Mouse (Mus musculus): ENCODE results near the gene Lrrc23. TPM values are rescaled to one million over a fixed set of nuclear protein-coding genes. Genes with fewer than 3 reads are reported as not detected.

Lrrc23 gene
- polyA plus RNA-seq, 1 experiment from 2014 or later: 0.26 TPM

GRCm38 (mm10) chr6:124770511-124770910 lies 9.0 kb downstream of the Lrrc23 start:
- DNase-seq (ENCODE audit: low spot score): no peak
- Histone ChIP-seq H3K27ac (peak overlapping the region; percentile 74), H3K27me3 (ENCODE audit: insufficient read depth, poor library complexity, severe bottlenecking) (peaks cover 71% of the 10 kb centered on the region), H3K4me1 (peaks cover 33% of the 10 kb centered on the region), H3K4me3 (no peak overlapping the region), H3K9me3 (no peaks in the 10 kb centered on the region), H3K36me3 (no peaks in the 10 kb centered on the region)
- 72% methylated on average over 15 of the region's 15 CpGs for WGBS

- H3K9me3 ChIP-seq: no peaks in the 10 kb centered on the region
- peak overlapping the region; percentile 71 for H3K4me3 ChIP-seq
- 29% methylated on average over 7 of the region's 7 CpGs for WGBS
- peaks cover 33% of the 10 kb centered on the region for H3K4me1 ChIP-seq
- peak overlapping the region; percentile 74 for H3K27ac ChIP-seq
- H3K27me3 ChIP-seq (ENCODE audit: insufficient read depth, poor library complexity, severe bottlenecking): peaks cover 71% of the 10 kb centered on the region
- DNase-seq (ENCODE audit: low spot score): no peak
- no peaks in the 10 kb centered on the region for H3K36me3 ChIP-seq
Measured at GRCm38 (mm10) chr6:124770013-124770412, 9.5 kb downstream of the Lrrc23 start.

GRCm38 (mm10) chr6:124769101-124769765 lies 10.3 kb downstream of the Lrrc23 start, which contains the start of gene Eno2:
Gene Eno2, minus strand, starts transcription at chr6:124769673.
- H3K4me3 ChIP-seq: peak within 1 kb of the TSS; percentile 71
- DNase-seq (ENCODE audit: low spot score): peak; percentile 86
- H3K9me3 ChIP-seq: no peaks in the 10 kb centered on the region
- H3K27ac ChIP-seq: peak within 1 kb of the TSS; percentile 74
- H3K4me1 ChIP-seq: peaks cover 33% of the 10 kb centered on the region
- under 1% methylated on average over 54 of the region's 54 CpGs for WGBS
- H3K27me3 ChIP-seq (ENCODE audit: insufficient read depth, poor library complexity, severe bottlenecking): peaks cover 69% of the 10 kb centered on the region
- H3K36me3 ChIP-seq: no peaks in the 10 kb centered on the region

GRCm38 (mm10) chr6:124768704-124769044 lies 10.9 kb downstream of the Lrrc23 start:
- Histone ChIP-seq H3K4me1 (peaks cover 33% of the 10 kb centered on the region), H3K27ac (0 out of 2 replicates have a peak overlapping the region, but pooled peaks have one; percentile 74), H3K36me3 (no peaks in the 10 kb centered on the region), H3K4me3 (peak overlapping the region; percentile 71), H3K27me3 (ENCODE audit: insufficient read depth, poor library complexity, severe bottlenecking) (peaks cover 66% of the 10 kb centered on the region), H3K9me3 (no peaks in the 10 kb centered on the region)
- no peak for DNase-seq (ENCODE audit: low spot score)
- 3% methylated on average over 9 of the region's 9 CpGs for WGBS

- Histone ChIP-seq H3K36me3 (no peaks in the 10 kb centered on the region), H3K4me1 (peaks cover 33% of the 10 kb centered on the region), H3K4me3 (peak overlapping the region; percentile 71), H3K9me3 (no peaks in the 10 kb centered on the region), H3K27me3 (ENCODE audit: insufficient read depth, poor library complexity, severe bottlenecking) (peaks cover 67% of the 10 kb centered on the region), H3K27ac (peak overlapping the region; percentile 13; the same call in 1 of the 2 replicates)
- WGBS: 19% methylated on average over 19 of the region's 19 CpGs
- no peak for DNase-seq (ENCODE audit: low spot score)
Measured at GRCm38 (mm10) chr6:124767920-124768703, 11.4 kb downstream of the Lrrc23 start.

GRCm38 (mm10) chr6:124767536-124767919 lies 12.0 kb downstream of the Lrrc23 start:
- Histone ChIP-seq H3K4me3 (no peak overlapping the region), H3K27me3 (ENCODE audit: insufficient read depth, poor library complexity, severe bottlenecking) (peaks cover 67% of the 10 kb centered on the region), H3K9me3 (no peaks in the 10 kb centered on the region), H3K36me3 (no peaks in the 10 kb centered on the region), H3K27ac (no peak overlapping the region), H3K4me1 (peaks cover 33% of the 10 kb centered on the region)
- no peak for DNase-seq (ENCODE audit: low spot score)
- WGBS: 29% methylated on average over 4 of the region's 4 CpGs

GRCm38 (mm10) chr6:124765951-124766350 lies 13.6 kb downstream of the Lrrc23 start:
- H3K36me3 ChIP-seq: no peaks in the 10 kb centered on the region
- no peak for DNase-seq (ENCODE audit: low spot score)
- no peaks in the 10 kb centered on the region for H3K9me3 ChIP-seq
- H3K4me3 ChIP-seq: no peak overlapping the region
- 76% methylated on average over 7 of the region's 7 CpGs for WGBS
- peaks cover 70% of the 10 kb centered on the region for H3K27me3 ChIP-seq (ENCODE audit: insufficient read depth, poor library complexity, severe bottlenecking)
- no peak overlapping the region for H3K27ac ChIP-seq
- H3K4me1 ChIP-seq: peaks cover 33% of the 10 kb centered on the region

GRCm38 (mm10) chr6:124759259-124759658 lies 20.3 kb downstream of the Lrrc23 start:
- Histone ChIP-seq H3K9me3 (no peaks in the 10 kb centered on the region), H3K4me3 (peak overlapping the region; percentile 28), H3K27ac (peak overlapping the region; percentile 98), H3K27me3 (ENCODE audit: insufficient read depth, poor library complexity, severe bottlenecking) (peaks cover 25% of the 10 kb centered on the region), H3K36me3 (no peaks in the 10 kb centered on the region), H3K4me1 (peaks cover 46% of the 10 kb centered on the region)
- DNase-seq (ENCODE audit: low spot score): peak; percentile 92
- WGBS: under 1% methylated on average over 5 of the region's 5 CpGs

GRCm38 (mm10) chr6:124758849-124759232 lies 20.7 kb downstream of the Lrrc23 start:
- WGBS: 50% methylated on average over 2 of the region's 2 CpGs
- H3K27ac ChIP-seq: peak overlapping the region; percentile 98

GRCm38 (mm10) chr6:124757909-124758848 lies 21.3 kb downstream of the Lrrc23 start:
- peak overlapping the region; percentile 92 for H3K4me3 ChIP-seq
- H3K4me1 ChIP-seq: peaks cover 50% of the 10 kb centered on the region
- no peak for DNase-seq (ENCODE audit: low spot score)
- 44% methylated on average over 5 of the region's 5 CpGs for WGBS
- no peaks in the 10 kb centered on the region for H3K36me3 ChIP-seq
- H3K27ac ChIP-seq: peak overlapping the region; percentile 98
- peaks cover 19% of the 10 kb centered on the region for H3K27me3 ChIP-seq (ENCODE audit: insufficient read depth, poor library complexity, severe bottlenecking)
- no peaks in the 10 kb centered on the region for H3K9me3 ChIP-seq

More at GRCm38 (mm10) chr6:124758849-124759232, 20.7 kb downstream of the Lrrc23 start:
- Histone ChIP-seq H3K27me3 (ENCODE audit: insufficient read depth, poor library complexity, severe bottlenecking) (peaks cover 25% of the 10 kb centered on the region), H3K4me3 (peak overlapping the region; percentile 28), H3K4me1 (peaks cover 49% of the 10 kb centered on the region), H3K36me3 (no peaks in the 10 kb centered on the region), H3K9me3 (no peaks in the 10 kb centered on the region)
- DNase-seq (ENCODE audit: low spot score): no peak

- Histone ChIP-seq H3K9me3 (no peaks in the 10 kb centered on the region), H3K36me3 (no peaks in the 10 kb centered on the region), H3K4me3 (peak overlapping the region; percentile 92), H3K27me3 (ENCODE audit: insufficient read depth, poor library complexity, severe bottlenecking) (peaks cover 11% of the 10 kb centered on the region; the same call in 1 of the 2 replicates), H3K4me1 (peaks cover 50% of the 10 kb centered on the region), H3K27ac (peak overlapping the region; percentile 98)
- 10% methylated on average over 5 of the region's 5 CpGs for WGBS
- no peak for DNase-seq (ENCODE audit: low spot score)
Measured at GRCm38 (mm10) chr6:124757351-124757880, 22.1 kb downstream of the Lrrc23 start.

- Histone ChIP-seq H3K27me3 (ENCODE audit: insufficient read depth, poor library complexity, severe bottlenecking) (peaks cover 7% of the 10 kb centered on the region; the same call in 1 of the 2 replicates), H3K9me3 (no peaks in the 10 kb centered on the region), H3K4me3 (peak overlapping the region; percentile 92), H3K27ac (peak overlapping the region; percentile 98), H3K36me3 (no peaks in the 10 kb centered on the region), H3K4me1 (peaks cover 50% of the 10 kb centered on the region)
- DNase-seq (ENCODE audit: low spot score): peak; percentile 91
- under 1% methylated on average over 51 of the region's 54 CpGs for WGBS
Measured at GRCm38 (mm10) chr6:124756652-124757350, 22.7 kb downstream of the Lrrc23 start.
